Mouse (Mus musculus): ENCODE results near the gene Plekhj1. TPM values are rescaled to one million over a fixed set of nuclear protein-coding genes. Genes with fewer than 3 reads are reported as not detected.

Plekhj1 gene
- polyA plus RNA-seq, 1 experiment = 59.5 TPM

GRCm38 (mm10) chr10:80802204-80802912 lies 3.9 kb upstream of the Plekhj1 start:
- TF ChIP-seq CTCF (IDR thresholded peaks at IDR 0.05; ENCODE audit: extremely low read depth, insufficient read depth, low read length) (no peak), POLR2A (IDR thresholded peaks at IDR 0.05; ENCODE audit: extremely low read depth, insufficient read depth, low read length) (no peak)
- no peak overlapping the region for H3K27ac ChIP-seq (ENCODE audit: insufficient read depth, low read length)
- H3K4me1 ChIP-seq (ENCODE audit: control insufficient read depth, insufficient read depth, low read length) = peaks cover 3% of the 10 kb centered on the region; the same call in 1 of the 2 replicates
- no peak overlapping the region for H3K4me3 ChIP-seq (ENCODE audit: insufficient read depth, low read length)

GRCm38 (mm10) chr10:80799070-80799566 lies 692 bp upstream of the Plekhj1 start:
- no peak for TF ChIP-seq POLR2A (IDR thresholded peaks at IDR 0.05; ENCODE audit: extremely low read depth, insufficient read depth, low read length)
- TF ChIP-seq CTCF (IDR thresholded peaks at IDR 0.05; ENCODE audit: extremely low read depth, insufficient read depth, low read length) = no peak

GRCm38 (mm10) chr10:80797186-80798149 lies 958 bp downstream of the Plekhj1 start:
- TF ChIP-seq CTCF (IDR thresholded peaks at IDR 0.05; ENCODE audit: extremely low read depth, insufficient read depth, low read length) = no peak
- no peak for TF ChIP-seq POLR2A (IDR thresholded peaks at IDR 0.05; ENCODE audit: extremely low read depth, insufficient read depth, low read length)
- peak overlapping the region; percentile 99 for H3K4me3 ChIP-seq (ENCODE audit: insufficient read depth, low read length)
- peaks cover 9% of the 10 kb centered on the region; the same call in 1 of the 2 replicates for H3K4me1 ChIP-seq (ENCODE audit: control insufficient read depth, insufficient read depth, low read length)
- peak overlapping the region; percentile 95 for H3K27ac ChIP-seq (ENCODE audit: insufficient read depth, low read length)

More at GRCm38 (mm10) chr10:80799070-80799566, 692 bp upstream of the Plekhj1 start:
- H3K27ac ChIP-seq (ENCODE audit: insufficient read depth, low read length) = peak overlapping the region; percentile 33; the same call in 1 of the 2 replicates
- peaks cover 9% of the 10 kb centered on the region; the same call in 1 of the 2 replicates for H3K4me1 ChIP-seq (ENCODE audit: control insufficient read depth, insufficient read depth, low read length)
- H3K4me3 ChIP-seq (ENCODE audit: insufficient read depth, low read length) = peak overlapping the region; percentile 99

DNA sequence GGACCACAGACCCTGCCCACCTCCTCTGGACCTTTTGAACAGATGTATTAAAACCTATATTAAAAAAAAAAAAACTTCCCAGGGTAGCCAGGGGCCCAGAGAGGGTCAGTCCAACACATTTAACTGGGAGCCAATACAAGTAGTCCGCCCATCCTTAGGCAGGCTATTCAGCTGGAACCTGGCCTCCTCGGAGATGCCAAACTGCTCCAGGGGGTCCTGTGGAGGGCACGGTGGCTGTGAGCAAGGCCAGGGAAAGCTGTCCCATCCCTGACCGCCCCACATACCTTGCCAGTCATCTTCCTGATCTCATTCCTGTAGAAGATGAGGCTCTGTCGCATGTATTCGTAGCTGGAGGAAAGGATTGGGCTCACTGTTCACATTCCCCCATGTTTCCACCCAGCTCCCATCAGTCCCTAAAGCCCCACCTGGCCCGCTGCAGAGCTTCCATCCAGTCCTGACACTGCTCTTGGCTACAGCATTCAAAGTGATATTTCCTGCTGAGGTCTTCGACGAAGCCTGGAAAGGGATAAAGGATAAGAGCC lies 2.0 kb downstream of the Plekhj1 start:
- Histone ChIP-seq H3K4me1 (ENCODE audit: control insufficient read depth, insufficient read depth, low read length) (peaks cover 9% of the 10 kb centered on the region; the same call in 1 of the 2 replicates), H3K27ac (ENCODE audit: insufficient read depth, low read length) (no peak overlapping the region), H3K4me3 (ENCODE audit: insufficient read depth, low read length) (no peak overlapping the region; the same call in 1 of the 2 replicates)
- no peak for TF ChIP-seq CTCF (IDR thresholded peaks at IDR 0.05; ENCODE audit: extremely low read depth, insufficient read depth, low read length)
- TF ChIP-seq POLR2A (IDR thresholded peaks at IDR 0.05; ENCODE audit: extremely low read depth, insufficient read depth, low read length) = no peak

GRCm38 (mm10) chr10:80794750-80795149 lies 3.7 kb downstream of the Plekhj1 start:
- Histone ChIP-seq H3K4me1 (ENCODE audit: control insufficient read depth, insufficient read depth, low read length) (peaks cover 9% of the 10 kb centered on the region; the same call in 1 of the 2 replicates), H3K4me3 (ENCODE audit: insufficient read depth, low read length) (no peak overlapping the region), H3K27ac (ENCODE audit: insufficient read depth, low read length) (no peak overlapping the region)
- TF ChIP-seq POLR2A (IDR thresholded peaks at IDR 0.05; ENCODE audit: extremely low read depth, insufficient read depth, low read length) (no peak), CTCF (IDR thresholded peaks at IDR 0.05; ENCODE audit: extremely low read depth, insufficient read depth, low read length) (no peak)

DNA sequence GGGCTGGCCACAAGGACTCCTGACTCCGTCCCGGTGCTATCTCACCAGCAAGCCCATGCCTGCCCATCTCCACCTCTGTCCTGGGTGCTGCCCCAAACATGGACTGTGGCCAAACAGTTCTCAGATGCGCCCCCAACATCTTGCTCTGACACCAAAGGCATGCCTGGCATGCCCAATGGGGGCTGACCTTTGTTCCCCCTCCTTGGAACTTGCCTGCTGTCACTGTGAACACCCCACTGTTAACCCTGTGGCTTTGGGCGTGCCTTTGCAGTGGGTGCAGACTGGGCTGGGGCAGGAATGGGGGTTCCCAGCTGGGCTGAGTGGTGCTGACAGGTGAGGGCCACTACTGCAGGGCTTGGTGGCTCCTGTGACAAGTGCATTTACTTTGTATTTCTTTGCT lies 4.6 kb downstream of the Plekhj1 start:
- Histone ChIP-seq H3K4me3 (ENCODE audit: insufficient read depth, low read length) (no peak overlapping the region), H3K27ac (ENCODE audit: insufficient read depth, low read length) (no peak overlapping the region), H3K4me1 (ENCODE audit: control insufficient read depth, insufficient read depth, low read length) (peaks cover 7% of the 10 kb centered on the region; the same call in 1 of the 2 replicates)
- no peak for TF ChIP-seq CTCF (IDR thresholded peaks at IDR 0.05; ENCODE audit: extremely low read depth, insufficient read depth, low read length)
- TF ChIP-seq POLR2A (IDR thresholded peaks at IDR 0.05; ENCODE audit: extremely low read depth, insufficient read depth, low read length) = no peak

DNA sequence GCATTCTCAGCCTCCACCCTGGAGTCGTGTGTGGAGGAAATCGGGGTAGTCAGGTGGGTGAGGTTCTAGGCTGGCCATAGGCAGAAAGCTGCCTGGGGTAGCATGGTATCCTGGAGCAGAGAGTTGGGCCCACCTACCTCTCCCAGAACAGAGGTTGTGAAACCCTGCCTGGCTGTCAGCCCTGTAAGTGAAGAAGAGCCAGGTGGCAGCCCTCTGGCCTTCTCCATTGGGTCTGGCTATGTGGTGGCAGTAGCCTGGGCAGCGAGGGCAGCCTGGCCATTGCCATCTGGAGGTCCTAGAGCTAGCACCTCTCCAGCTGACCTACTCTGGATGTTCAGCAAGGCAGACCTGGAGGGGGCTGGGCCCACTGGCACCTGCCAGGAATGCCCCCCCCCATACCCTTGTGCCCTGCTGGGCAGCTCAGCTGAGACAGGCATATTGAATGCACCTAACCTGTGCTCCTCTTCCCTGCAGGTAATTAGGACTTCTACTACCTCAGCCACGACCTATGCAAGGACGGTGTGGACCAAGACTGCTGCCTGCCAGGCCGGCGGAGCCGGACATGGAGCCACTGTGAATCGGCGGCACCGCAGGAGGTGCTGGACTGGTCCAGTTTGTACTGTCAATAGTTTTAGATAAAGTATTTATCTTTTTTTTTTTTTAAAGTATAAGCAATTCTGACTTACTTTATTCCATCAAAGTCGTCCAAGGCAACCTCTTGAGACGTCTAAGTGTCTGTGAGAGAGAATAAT lies 5.2 kb downstream of the Plekhj1 start:
- H3K4me3 ChIP-seq (ENCODE audit: insufficient read depth, low read length) = no peak overlapping the region
- H3K27ac ChIP-seq (ENCODE audit: insufficient read depth, low read length) = peak overlapping the region; percentile 64; the same call in 1 of the 2 replicates
- H3K4me1 ChIP-seq (ENCODE audit: control insufficient read depth, insufficient read depth, low read length) = peaks cover 7% of the 10 kb centered on the region; the same call in 1 of the 2 replicates
- TF ChIP-seq CTCF (IDR thresholded peaks at IDR 0.05; ENCODE audit: extremely low read depth, insufficient read depth, low read length) (no peak), POLR2A (IDR thresholded peaks at IDR 0.05; ENCODE audit: extremely low read depth, insufficient read depth, low read length) (no peak)

- Histone ChIP-seq H3K4me1 (ENCODE audit: control insufficient read depth, insufficient read depth, low read length) (peaks cover 7% of the 10 kb centered on the region; the same call in 1 of the 2 replicates), H3K4me3 (ENCODE audit: insufficient read depth, low read length) (no peak overlapping the region), H3K27ac (ENCODE audit: insufficient read depth, low read length) (peak overlapping the region; percentile 64)
- TF ChIP-seq POLR2A (IDR thresholded peaks at IDR 0.05; ENCODE audit: extremely low read depth, insufficient read depth, low read length) (no peak), CTCF (IDR thresholded peaks at IDR 0.05; ENCODE audit: extremely low read depth, insufficient read depth, low read length) (no peak)
Measured at GRCm38 (mm10) chr10:80792175-80793032, 6.0 kb downstream of the Plekhj1 start.
